Mouse (Mus musculus) mesoderm, embryonic 11.5 days (tissue): ENCODE measurements around the gene Psmb3.

Experiments
- DNase-seq: peaks from one replicate; pipeline ENCODE4 v3.0.0-alpha.2; 2012; ENCODE audit warnings: low read depth, low spot score

Gene Psmb3

GRCm38 (mm10) chr11:97666794-97667193 lies 36.4 kb upstream of the Psmb3 start:
- no peak for DNase-seq

- DNase-seq: no peak
Measured at GRCm38 (mm10) chr11:97668160-97668559, 35.0 kb upstream of the Psmb3 start.

- DNase-seq: no peak
Measured at GRCm38 (mm10) chr11:97669268-97669667, 33.9 kb upstream of the Psmb3 start.

GRCm38 (mm10) chr11:97669829-97670228 lies 33.4 kb upstream of the Psmb3 start:
- no peak for DNase-seq

- no peak for DNase-seq
Measured at GRCm38 (mm10) chr11:97670234-97671176, 32.7 kb upstream of the Psmb3 start.

- no peak for DNase-seq
Measured at GRCm38 (mm10) chr11:97671177-97671527, 32.0 kb upstream of the Psmb3 start.

- DNase-seq: no peak
Measured at GRCm38 (mm10) chr11:97673148-97673547, 30.1 kb upstream of the Psmb3 start.

- no peak for DNase-seq
Measured at GRCm38 (mm10) chr11:97676050-97676754, 27.0 kb upstream of the Psmb3 start.

- DNase-seq: no peak
Measured at GRCm38 (mm10) chr11:97677381-97677780, 25.8 kb upstream of the Psmb3 start.

- no peak for DNase-seq
Measured at GRCm38 (mm10) chr11:97677842-97678241, 25.4 kb upstream of the Psmb3 start.

GRCm38 (mm10) chr11:97678301-97678700 lies 24.9 kb upstream of the Psmb3 start:
- DNase-seq: no peak

- no peak for DNase-seq
Measured at GRCm38 (mm10) chr11:97680430-97680829, 22.8 kb upstream of the Psmb3 start.

- no peak for DNase-seq
Measured at GRCm38 (mm10) chr11:97682504-97683055, 20.6 kb upstream of the Psmb3 start.

- DNase-seq: no peak
Measured at GRCm38 (mm10) chr11:97684063-97684680, 19.0 kb upstream of the Psmb3 start.

GRCm38 (mm10) chr11:97684766-97685165 lies 18.4 kb upstream of the Psmb3 start:
- no peak for DNase-seq

GRCm38 (mm10) chr11:97685613-97686321 lies 17.4 kb upstream of the Psmb3 start, which contains the start of gene Cisd3:
Gene Cisd3 (plus strand): TSS chr11:97685826.
- DNase-seq: peak; percentile 86

- DNase-seq: no peak
Measured at GRCm38 (mm10) chr11:97686322-97686908, 16.8 kb upstream of the Psmb3 start.

GRCm38 (mm10) chr11:97687061-97687460 lies 16.1 kb upstream of the Psmb3 start:
- DNase-seq: no peak

- DNase-seq: peak; percentile 81
Measured at GRCm38 (mm10) chr11:97689861-97690260, 13.3 kb upstream of the Psmb3 start.

GRCm38 (mm10) chr11:97694435-97694834 lies 8.8 kb upstream of the Psmb3 start:
- no peak for DNase-seq
